Mouse (Mus musculus): ENCODE results near the gene Icosl. TPM values are rescaled to one million over a fixed set of nuclear protein-coding genes. Genes with fewer than 3 reads are reported as not detected.
"Not testable (repeated sequence)": the region's sequence is repeated elsewhere in the genome, so short reads cannot be mapped to it uniquely, and the experiment has no call there.

Icosl gene
- polyA plus RNA-seq, 1 experiment from 2014 or later = 1.4 TPM

GRCm38 (mm10) chr10:78095954-78096931 lies 27.1 kb downstream of the Icosl start:
- no peak overlapping the region for H3K27ac ChIP-seq (ENCODE audit: low read depth, low read length)
- H3K4me3 ChIP-seq (ENCODE audit: low read depth, low read length) = no peak overlapping the region
- H3K9ac ChIP-seq (ENCODE audit: low read length) = no peak overlapping the region
- 85% methylated on average over 5 of the region's 5 CpGs for WGBS
- H3K27me3 ChIP-seq (ENCODE audit: control insufficient read depth, insufficient read depth, low read length) = no peaks in the 10 kb centered on the region
- H3K4me2 ChIP-seq (ENCODE audit: low read depth) = no peak overlapping the region
- no peaks in the 10 kb centered on the region for H3K4me1 ChIP-seq (ENCODE audit: control insufficient read depth, insufficient read depth, low read length)
- no peak for ATAC-seq (ENCODE audit: insufficient read depth, low FRiP score, low TSS enrichment)
- no peaks in the 10 kb centered on the region for H3K9me3 ChIP-seq (ENCODE audit: control insufficient read depth, low read length)
- no peak for DNase-seq (ENCODE audit: low spot score)
- H3K36me3 ChIP-seq (ENCODE audit: control insufficient read depth, insufficient read depth, low read length) = no peaks in the 10 kb centered on the region

- ATAC-seq (ENCODE audit: insufficient read depth, low FRiP score, low TSS enrichment); H3K4me1 ChIP-seq (ENCODE audit: control insufficient read depth, insufficient read depth, low read length); H3K4me2 ChIP-seq (ENCODE audit: low read depth); H3K27ac ChIP-seq (ENCODE audit: low read depth, low read length); H3K36me3 ChIP-seq (ENCODE audit: control insufficient read depth, insufficient read depth, low read length); H3K4me3 ChIP-seq (ENCODE audit: low read depth, low read length); H3K9me3 ChIP-seq (ENCODE audit: control insufficient read depth, low read length); H3K27me3 ChIP-seq (ENCODE audit: control insufficient read depth, insufficient read depth, low read length); DNase-seq (ENCODE audit: low spot score); H3K9ac ChIP-seq (ENCODE audit: low read length): not testable (repeated sequence)
Observed at GRCm38 (mm10) chr10:78099860-78100259, 30.8 kb downstream of the Icosl start.

GRCm38 (mm10) chr10:78100989-78101780 lies 32.1 kb downstream of the Icosl start:
- H3K4me3 ChIP-seq (ENCODE audit: low read depth, low read length) = 0 out of 2 replicates have a peak overlapping the region, but pooled peaks have one; percentile 6

GRCm38 (mm10) chr10:78104555-78105490 lies 35.7 kb downstream of the Icosl start:
- H3K27ac ChIP-seq (ENCODE audit: low read depth, low read length) = no peak overlapping the region
- H3K4me1 ChIP-seq (ENCODE audit: control insufficient read depth, insufficient read depth, low read length) = no peaks in the 10 kb centered on the region
- no peaks in the 10 kb centered on the region for H3K36me3 ChIP-seq (ENCODE audit: control insufficient read depth, insufficient read depth, low read length)
- no peak overlapping the region for H3K4me2 ChIP-seq (ENCODE audit: low read depth)
- no peaks in the 10 kb centered on the region for H3K27me3 ChIP-seq (ENCODE audit: control insufficient read depth, insufficient read depth, low read length)
- 80% methylated on average over 11 of the region's 11 CpGs for WGBS
- H3K9me3 ChIP-seq (ENCODE audit: control insufficient read depth, low read length) = no peaks in the 10 kb centered on the region
- no peak overlapping the region for H3K4me3 ChIP-seq (ENCODE audit: low read depth, low read length)
- ATAC-seq (ENCODE audit: insufficient read depth, low FRiP score, low TSS enrichment) = no peak
- DNase-seq (ENCODE audit: low spot score) = no peak
- H3K9ac ChIP-seq (ENCODE audit: low read length) = no peak overlapping the region

More at GRCm38 (mm10) chr10:78100989-78101780, 32.1 kb downstream of the Icosl start:
- Histone ChIP-seq H3K9ac (ENCODE audit: low read length) (peak overlapping the region; percentile 45; the same call in 1 of the 2 replicates), H3K27ac (ENCODE audit: low read depth, low read length) (no peak overlapping the region), H3K27me3 (ENCODE audit: control insufficient read depth, insufficient read depth, low read length) (no peaks in the 10 kb centered on the region), H3K9me3 (ENCODE audit: control insufficient read depth, low read length) (no peaks in the 10 kb centered on the region), H3K36me3 (ENCODE audit: control insufficient read depth, insufficient read depth, low read length) (no peaks in the 10 kb centered on the region), H3K4me2 (ENCODE audit: low read depth) (peak overlapping the region; percentile 45), H3K4me1 (ENCODE audit: control insufficient read depth, insufficient read depth, low read length) (no peaks in the 10 kb centered on the region)
- WGBS = 38% methylated on average over 16 of the region's 16 CpGs
- no peak for ATAC-seq (ENCODE audit: insufficient read depth, low FRiP score, low TSS enrichment)
- peak; percentile 24 for DNase-seq (ENCODE audit: low spot score)

GRCm38 (mm10) chr10:78105548-78105947 lies 36.4 kb downstream of the Icosl start:
- Histone ChIP-seq H3K4me3 (ENCODE audit: low read depth, low read length) (no peak overlapping the region), H3K9ac (ENCODE audit: low read length) (no peak overlapping the region), H3K4me2 (ENCODE audit: low read depth) (no peak overlapping the region), H3K36me3 (ENCODE audit: control insufficient read depth, insufficient read depth, low read length) (no peaks in the 10 kb centered on the region), H3K4me1 (ENCODE audit: control insufficient read depth, insufficient read depth, low read length) (no peaks in the 10 kb centered on the region), H3K9me3 (ENCODE audit: control insufficient read depth, low read length) (no peaks in the 10 kb centered on the region), H3K27me3 (ENCODE audit: control insufficient read depth, insufficient read depth, low read length) (no peaks in the 10 kb centered on the region), H3K27ac (ENCODE audit: low read depth, low read length) (no peak overlapping the region)
- ATAC-seq (ENCODE audit: insufficient read depth, low FRiP score, low TSS enrichment) = no peak
- DNase-seq (ENCODE audit: low spot score) = no peak
- 91% methylated on average over 12 of the region's 12 CpGs for WGBS

GRCm38 (mm10) chr10:78114521-78115092 lies 45.5 kb downstream of the Icosl start:
- Histone ChIP-seq H3K36me3 (ENCODE audit: control insufficient read depth, insufficient read depth, low read length) (no peaks in the 10 kb centered on the region), H3K4me2 (ENCODE audit: low read depth) (no peak overlapping the region), H3K9ac (ENCODE audit: low read length) (no peak overlapping the region), H3K9me3 (ENCODE audit: control insufficient read depth, low read length) (no peaks in the 10 kb centered on the region), H3K4me1 (ENCODE audit: control insufficient read depth, insufficient read depth, low read length) (no peaks in the 10 kb centered on the region), H3K4me3 (ENCODE audit: low read depth, low read length) (no peak overlapping the region), H3K27me3 (ENCODE audit: control insufficient read depth, insufficient read depth, low read length) (no peaks in the 10 kb centered on the region), H3K27ac (ENCODE audit: low read depth, low read length) (no peak overlapping the region)
- no peak for ATAC-seq (ENCODE audit: insufficient read depth, low FRiP score, low TSS enrichment)
- no peak for DNase-seq (ENCODE audit: low spot score)
- WGBS = 65% methylated on average over 4 of the region's 4 CpGs

- no peak overlapping the region for H3K27ac ChIP-seq (ENCODE audit: low read depth, low read length)
- DNase-seq (ENCODE audit: low spot score) = no peak
- no peaks in the 10 kb centered on the region for H3K27me3 ChIP-seq (ENCODE audit: control insufficient read depth, insufficient read depth, low read length)
- H3K36me3 ChIP-seq (ENCODE audit: control insufficient read depth, insufficient read depth, low read length) = no peaks in the 10 kb centered on the region
- ATAC-seq (ENCODE audit: insufficient read depth, low FRiP score, low TSS enrichment) = no peak
- 81% methylated on average over 2 of the region's 2 CpGs for WGBS
- no peaks in the 10 kb centered on the region for H3K4me1 ChIP-seq (ENCODE audit: control insufficient read depth, insufficient read depth, low read length)
- no peak overlapping the region for H3K4me3 ChIP-seq (ENCODE audit: low read depth, low read length)
- H3K4me2 ChIP-seq (ENCODE audit: low read depth) = no peak overlapping the region
- H3K9me3 ChIP-seq (ENCODE audit: control insufficient read depth, low read length) = no peaks in the 10 kb centered on the region
- H3K9ac ChIP-seq (ENCODE audit: low read length) = no peak overlapping the region
Observed at GRCm38 (mm10) chr10:78115153-78115552, 46.1 kb downstream of the Icosl start.

- Histone ChIP-seq H3K27ac (ENCODE audit: low read depth, low read length) (no peak overlapping the region), H3K4me1 (ENCODE audit: control insufficient read depth, insufficient read depth, low read length) (no peaks in the 10 kb centered on the region), H3K4me3 (ENCODE audit: low read depth, low read length) (no peak overlapping the region), H3K36me3 (ENCODE audit: control insufficient read depth, insufficient read depth, low read length) (no peaks in the 10 kb centered on the region), H3K4me2 (ENCODE audit: low read depth) (no peak overlapping the region), H3K9me3 (ENCODE audit: control insufficient read depth, low read length) (no peaks in the 10 kb centered on the region), H3K9ac (ENCODE audit: low read length) (no peak overlapping the region), H3K27me3 (ENCODE audit: control insufficient read depth, insufficient read depth, low read length) (no peaks in the 10 kb centered on the region)
- DNase-seq (ENCODE audit: low spot score) = no peak
- ATAC-seq (ENCODE audit: insufficient read depth, low FRiP score, low TSS enrichment) = no peak
- WGBS = 93% methylated on average over 4 of the region's 4 CpGs
Observed at GRCm38 (mm10) chr10:78119422-78119821, 50.3 kb downstream of the Icosl start.

Data from neural tube, embryonic 11.5 days (tissue).